ENCODE assay signal across 25 mouse cellular contexts in the genomic region with DNA sequence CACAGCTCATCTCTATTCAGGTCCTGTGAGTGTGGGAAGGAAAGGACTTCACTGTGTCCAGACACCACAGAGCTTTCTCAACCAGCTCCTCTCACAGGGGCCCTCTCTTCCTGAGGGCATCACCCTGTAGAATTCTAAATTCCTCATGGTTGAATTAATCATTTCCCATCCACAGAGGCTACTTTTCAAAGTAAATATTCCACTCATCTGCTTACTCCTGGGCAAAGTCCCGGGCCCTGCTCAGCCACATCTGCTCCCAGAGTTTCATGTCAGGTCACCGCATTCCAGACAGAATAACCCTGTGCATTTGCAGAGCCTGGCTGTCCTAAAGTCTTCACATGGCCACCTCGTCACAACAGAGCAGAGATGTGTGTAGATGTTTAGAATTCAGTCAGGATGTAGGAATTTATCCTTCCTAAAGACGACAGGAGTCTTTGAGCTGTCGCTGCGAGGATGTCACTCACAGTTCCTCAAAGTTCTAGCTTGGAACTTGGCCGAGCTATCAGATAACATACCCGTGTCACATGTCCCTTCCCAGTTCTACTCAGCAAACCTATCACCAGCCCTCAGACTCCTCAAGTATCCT.
DNase-seq lines count a peak whose midpoint lies in the region; ATAC-seq lines count a peak whose summit lies in the region.
"Had no signal": no experiment of that assay in that cellular context is flagged by ENCODE, and none has a peak within 500 bp of the region (broad histone marks: within the 10 kb centered on the region; RNA-seq: fewer than 3 reads in every experiment).

No protein-coding gene starts in this region.

- no peak overlapping the region for H3K27ac ChIP-seq in heart, embryonic 12.5 days (ENCODE audit: poor library complexity, severe bottlenecking)
- no peak overlapping the region for H3K27ac ChIP-seq in kidney, embryonic 14.5 days (ENCODE audit: low read depth, low read length)
- H3K27ac ChIP-seq in hindbrain, embryonic 16.5 days (ENCODE audit: low read depth, low read length): no peak overlapping the region
- H3K27ac ChIP-seq: embryonic facial prominence, embryonic 12.5 days; forebrain, embryonic 13.5 days; heart, adult 2 months; heart, embryonic 15.5 days; hindbrain, embryonic 15.5 days; limb, embryonic 12.5 days; neural tube, embryonic 15.5 days had no signal

- no peak for ATAC-seq in heart, embryonic 12.5 days (ENCODE audit: insufficient number of reproducible peaks, low FRiP score)
- 0 out of 2 replicates have a peak, but pooled peaks have one; percentile 39 for ATAC-seq in kidney, embryonic 14.5 days (ENCODE audit: low FRiP score, low TSS enrichment)
- no peak for ATAC-seq in hindbrain, embryonic 16.5 days
- ATAC-seq: CD4-positive, CD25-positive, alpha-beta regulatory T cell, adult 4 months; forebrain, embryonic 13.5 days; midbrain, embryonic 16.5 days had no signal

- DNase-seq in heart, adult 11 months: peak; percentile 69
- peak; percentile 53 for DNase-seq in Muller cell, postnatal 12 days (ENCODE audit: inconsistent ontology term)
- DNase-seq in kidney, postnatal 36 days: peak; percentile 74 to 86
- DNase-seq in gastrocnemius, postnatal 36 days: no peak
- DNase-seq in adrenal gland, adult (ENCODE audit: inconsistent age in 2 of 2, low spot score in 1 of 2): no peak
- DNase-seq: adrenal gland, adult 2 months; cerebellum, adult 8-10 months; gastrocnemius, postnatal 10 days; heart, adult 2 months; heart, postnatal 4 days; lung, adult 18-20 months; lung, postnatal 36 days; thymus, adult 2 months had no signal

- peaks cover 17% of the 10 kb centered on the region for H3K4me1 ChIP-seq in heart, embryonic 12.5 days (replicated peaks)
- peaks cover 14% of the 10 kb centered on the region; the same call in 1 of the 2 replicates for H3K4me1 ChIP-seq in kidney, embryonic 14.5 days (ENCODE audit: control insufficient read depth, insufficient read depth, low read length)
- no peaks in the 10 kb centered on the region; the same call in 1 of the 2 replicates for H3K4me1 ChIP-seq in hindbrain, embryonic 16.5 days (ENCODE audit: control insufficient read depth, insufficient read depth, low read depth, low read length)
- H3K4me1 ChIP-seq: forebrain, embryonic 13.5 days; hindbrain, embryonic 15.5 days; neural tube, embryonic 15.5 days had no signal

- H3K4me2 ChIP-seq in heart, embryonic 12.5 days: no peak overlapping the region
- no peak overlapping the region for H3K4me2 ChIP-seq in kidney, embryonic 14.5 days (replicated peaks; ENCODE audit: low read depth, low read length)
- no peak overlapping the region for H3K4me2 ChIP-seq in hindbrain, embryonic 16.5 days (ENCODE audit: low read length)
- H3K4me2 ChIP-seq: embryonic facial prominence, embryonic 12.5 days; forebrain, embryonic 13.5 days; heart, embryonic 15.5 days; hindbrain, embryonic 15.5 days; limb, embryonic 12.5 days; neural tube, embryonic 15.5 days had no signal

- H3K27me3 ChIP-seq in heart, embryonic 12.5 days (replicated peaks): peaks cover 10% of the 10 kb centered on the region; the same call in 1 of the 2 replicates
- H3K27me3 ChIP-seq in kidney, embryonic 14.5 days (ENCODE audit: control insufficient read depth, insufficient read depth, low read length): no peaks in the 10 kb centered on the region
- H3K27me3 ChIP-seq in hindbrain, embryonic 16.5 days (replicated peaks; ENCODE audit: control insufficient read depth, insufficient read depth, low read length): no peaks in the 10 kb centered on the region
- H3K27me3 ChIP-seq: embryonic facial prominence, embryonic 12.5 days; forebrain, embryonic 13.5 days; heart, embryonic 15.5 days; hindbrain, embryonic 15.5 days; neural tube, embryonic 15.5 days had no signal

- intact Hi-C loops in gastrocnemius, postnatal 36 days (cut with DNase I): loop anchor here (5.0 to 10.0 kb wide), 2 partner anchors 107 to 164 kb away; no protein-coding TSS in a partner anchor

- H3K4me3 ChIP-seq in heart, embryonic 12.5 days: no peak overlapping the region
- no peak overlapping the region for H3K4me3 ChIP-seq in kidney, embryonic 14.5 days (ENCODE audit: low read length)
- H3K4me3 ChIP-seq in hindbrain, embryonic 16.5 days (ENCODE audit: low read length): no peak overlapping the region
- H3K4me3 ChIP-seq: embryonic facial prominence, embryonic 12.5 days; erythroblast, embryonic 14.5 days; forebrain, embryonic 13.5 days; heart, adult 2 months; heart, embryonic 15.5 days; hindbrain, embryonic 15.5 days; limb, embryonic 12.5 days; neural tube, embryonic 15.5 days had no signal

- H3K9ac ChIP-seq in heart, embryonic 12.5 days: no peak overlapping the region
- no peak overlapping the region for H3K9ac ChIP-seq in kidney, embryonic 14.5 days (ENCODE audit: low read depth, low read length)
- H3K9ac ChIP-seq in hindbrain, embryonic 16.5 days (ENCODE audit: low read depth, low read length): no peak overlapping the region
- H3K9ac ChIP-seq: embryonic facial prominence, embryonic 12.5 days; forebrain, embryonic 13.5 days; heart, embryonic 15.5 days; hindbrain, embryonic 15.5 days; limb, embryonic 12.5 days; neural tube, embryonic 15.5 days had no signal

- 36% methylated on average over 8 of the region's 8 CpGs for WGBS in heart, embryonic 12.5 days
- 50% methylated on average over 8 of the region's 8 CpGs for WGBS in kidney, embryonic 14.5 days
- WGBS in hindbrain, embryonic 16.5 days: 78% methylated on average over 8 of the region's 8 CpGs

- no peaks in the 10 kb centered on the region for H3K9me3 ChIP-seq in heart, embryonic 12.5 days (replicated peaks)
- no peaks in the 10 kb centered on the region for H3K9me3 ChIP-seq in kidney, embryonic 14.5 days (ENCODE audit: control insufficient read depth, low read length)
- no peaks in the 10 kb centered on the region for H3K9me3 ChIP-seq in hindbrain, embryonic 16.5 days (ENCODE audit: control insufficient read depth, low read length)
- H3K9me3 ChIP-seq: embryonic facial prominence, embryonic 12.5 days; forebrain, embryonic 13.5 days; heart, embryonic 15.5 days; hindbrain, embryonic 15.5 days; limb, embryonic 12.5 days; neural tube, embryonic 15.5 days had no signal

- no peaks in the 10 kb centered on the region for H3K36me3 ChIP-seq in heart, embryonic 12.5 days
- no peaks in the 10 kb centered on the region for H3K36me3 ChIP-seq in kidney, embryonic 14.5 days (ENCODE audit: control insufficient read depth, insufficient read depth, low read length)
- H3K36me3 ChIP-seq in hindbrain, embryonic 16.5 days (ENCODE audit: control insufficient read depth, insufficient read depth, low read length): no peaks in the 10 kb centered on the region
- H3K36me3 ChIP-seq: embryonic facial prominence, embryonic 12.5 days; heart, embryonic 15.5 days; hindbrain, embryonic 15.5 days; limb, embryonic 12.5 days; neural tube, embryonic 15.5 days had no signal

Comparison
In these comparisons a context has a peak if more than half of its experiments do, and no peak if none do; other contexts are left out.
1. DNase-seq: peak in heart, adult 11 months (single experiment), Muller cell, postnatal 12 days (single experiment) and kidney, postnatal 36 days (2 of 2); none in gastrocnemius, postnatal 36 days (0 of 2) and adrenal gland, adult (0 of 2).